Mouse (Mus musculus): ENCODE data around the gene Hils1. TPM values are rescaled to one million over a fixed set of nuclear protein-coding genes. Genes with fewer than 3 reads are reported as not detected.
"Not testable (repeated sequence)": the region's sequence is repeated elsewhere in the genome, so short reads cannot be mapped to it uniquely, and the experiment has no call there.

Hils1 gene
- polyA plus RNA-seq, 1 experiment: not detected

- Histone ChIP-seq H3K27ac (ENCODE audit: insufficient read depth, low read length) (no peak overlapping the region), H3K4me3 (ENCODE audit: insufficient read depth, low read length) (no peak overlapping the region), H3K4me1 (ENCODE audit: control insufficient read depth, insufficient read depth, low read length) (peaks cover 4% of the 10 kb centered on the region; the same call in 1 of the 2 replicates)
- TF ChIP-seq CTCF (IDR thresholded peaks at IDR 0.05; ENCODE audit: extremely low read depth, insufficient read depth, low read length) (no peak), POLR2A (IDR thresholded peaks at IDR 0.05; ENCODE audit: extremely low read depth, insufficient read depth, low read length) (no peak)
These were observed 40.0 kb downstream of the Hils1 start for GRCm38 (mm10) chr11:95007418-95007817.

- Histone ChIP-seq H3K27ac (ENCODE audit: insufficient read depth, low read length) (no peak overlapping the region), H3K4me1 (ENCODE audit: control insufficient read depth, insufficient read depth, low read length) (peaks cover 4% of the 10 kb centered on the region; the same call in 1 of the 2 replicates), H3K4me3 (ENCODE audit: insufficient read depth, low read length) (peak overlapping the region; percentile 50)
- TF ChIP-seq POLR2A (IDR thresholded peaks at IDR 0.05; ENCODE audit: extremely low read depth, insufficient read depth, low read length) (no peak), CTCF (IDR thresholded peaks at IDR 0.05; ENCODE audit: extremely low read depth, insufficient read depth, low read length) (no peak)
These were observed 41.6 kb downstream of the Hils1 start for GRCm38 (mm10) chr11:95008661-95009628.

- TF ChIP-seq CTCF (IDR thresholded peaks at IDR 0.05; ENCODE audit: extremely low read depth, insufficient read depth, low read length) (no peak), POLR2A (IDR thresholded peaks at IDR 0.05; ENCODE audit: extremely low read depth, insufficient read depth, low read length) (peak; percentile 46; the same call in 1 of the 2 replicates)
- H3K4me1 ChIP-seq (ENCODE audit: control insufficient read depth, insufficient read depth, low read length): peaks cover 4% of the 10 kb centered on the region; the same call in 1 of the 2 replicates
- H3K4me3 ChIP-seq (ENCODE audit: insufficient read depth, low read length): peak within 1 kb of the TSS; percentile 50
- H3K27ac ChIP-seq (ENCODE audit: insufficient read depth, low read length): no peak within 1 kb of the TSS
These were observed 42.2 kb downstream of the Hils1 start, which contains the start of gene Samd14 for GRCm38 (mm10) chr11:95009629-95010014. Samd14 (plus strand) TSS chr11:95009879.

GRCm38 (mm10) chr11:95010141-95010739 lies 42.8 kb downstream of the Hils1 start:
- Histone ChIP-seq H3K4me1 (ENCODE audit: control insufficient read depth, insufficient read depth, low read length) (peaks cover 4% of the 10 kb centered on the region; the same call in 1 of the 2 replicates), H3K4me3 (ENCODE audit: insufficient read depth, low read length) (peak overlapping the region; percentile 50), H3K27ac (ENCODE audit: insufficient read depth, low read length) (no peak overlapping the region)
- TF ChIP-seq CTCF (IDR thresholded peaks at IDR 0.05; ENCODE audit: extremely low read depth, insufficient read depth, low read length): no peak
- TF ChIP-seq POLR2A (IDR thresholded peaks at IDR 0.05; ENCODE audit: extremely low read depth, insufficient read depth, low read length): no peak

- H3K4me3 ChIP-seq (ENCODE audit: insufficient read depth, low read length): peak overlapping the region; percentile 50
- not testable (repeated sequence) for H3K4me1 ChIP-seq (ENCODE audit: control insufficient read depth, insufficient read depth, low read length); H3K27ac ChIP-seq (ENCODE audit: insufficient read depth, low read length)
These were observed 43.5 kb downstream of the Hils1 start for GRCm38 (mm10) chr11:95010841-95011403.

- TF ChIP-seq POLR2A (IDR thresholded peaks at IDR 0.05; ENCODE audit: extremely low read depth, insufficient read depth, low read length) (no peak), CTCF (IDR thresholded peaks at IDR 0.05; ENCODE audit: extremely low read depth, insufficient read depth, low read length) (no peak)
- H3K4me3 ChIP-seq (ENCODE audit: insufficient read depth, low read length): peak overlapping the region; percentile 50
- H3K27ac ChIP-seq (ENCODE audit: insufficient read depth, low read length): no peak overlapping the region
- peaks cover 4% of the 10 kb centered on the region; the same call in 1 of the 2 replicates for H3K4me1 ChIP-seq (ENCODE audit: control insufficient read depth, insufficient read depth, low read length)
These were observed 44.0 kb downstream of the Hils1 start for GRCm38 (mm10) chr11:95011416-95011815.

GRCm38 (mm10) chr11:95012075-95012474 lies 44.7 kb downstream of the Hils1 start:
- Histone ChIP-seq H3K27ac (ENCODE audit: insufficient read depth, low read length) (no peak overlapping the region), H3K4me1 (ENCODE audit: control insufficient read depth, insufficient read depth, low read length) (0 out of 2 replicates have a peak, but pooled peaks cover 1% of the 10 kb centered on the region), H3K4me3 (ENCODE audit: insufficient read depth, low read length) (no peak overlapping the region)
- TF ChIP-seq CTCF (IDR thresholded peaks at IDR 0.05; ENCODE audit: extremely low read depth, insufficient read depth, low read length) (no peak), POLR2A (IDR thresholded peaks at IDR 0.05; ENCODE audit: extremely low read depth, insufficient read depth, low read length) (no peak)

GRCm38 (mm10) chr11:95012487-95012886 lies 45.1 kb downstream of the Hils1 start:
- no peak overlapping the region for H3K4me3 ChIP-seq (ENCODE audit: insufficient read depth, low read length)
- TF ChIP-seq CTCF (IDR thresholded peaks at IDR 0.05; ENCODE audit: extremely low read depth, insufficient read depth, low read length) (no peak), POLR2A (IDR thresholded peaks at IDR 0.05; ENCODE audit: extremely low read depth, insufficient read depth, low read length) (no peak)
- no peak overlapping the region for H3K27ac ChIP-seq (ENCODE audit: insufficient read depth, low read length)
- H3K4me1 ChIP-seq (ENCODE audit: control insufficient read depth, insufficient read depth, low read length): 0 out of 2 replicates have a peak, but pooled peaks cover 1% of the 10 kb centered on the region

- no peak overlapping the region for H3K4me3 ChIP-seq (ENCODE audit: insufficient read depth, low read length)
- no peak for TF ChIP-seq CTCF (IDR thresholded peaks at IDR 0.05; ENCODE audit: extremely low read depth, insufficient read depth, low read length)
- no peak for TF ChIP-seq POLR2A (IDR thresholded peaks at IDR 0.05; ENCODE audit: extremely low read depth, insufficient read depth, low read length)
- H3K27ac ChIP-seq (ENCODE audit: insufficient read depth, low read length): no peak overlapping the region
- 0 out of 2 replicates have a peak, but pooled peaks cover 1% of the 10 kb centered on the region for H3K4me1 ChIP-seq (ENCODE audit: control insufficient read depth, insufficient read depth, low read length)
These were observed 48.1 kb downstream of the Hils1 start for GRCm38 (mm10) chr11:95015484-95015883.

Other genes starting within 250 kb of the Hils1 start
- 0.08 and 0.13 TPM in 2 replicates for gene Cdc34b, start 225.8 kb upstream of the Hils1 start, polyA plus RNA-seq (2012; rRNA removed)
- gene Tmem92, start 184.9 kb upstream of the Hils1 start, polyA plus RNA-seq (2012; rRNA removed): not detected in 2 replicates
- 4.3 and 4.9 TPM in 2 replicates for gene Col1a1, start 31.4 kb upstream of the Hils1 start, polyA plus RNA-seq (2012; rRNA removed)
- gene Sgca, start 8.7 kb downstream of the Hils1 start, polyA plus RNA-seq (2012; rRNA removed): 1.6 and 1.8 TPM in 2 replicates
- 284 and 326 TPM in 2 replicates for gene Ppp1r9b, start 23.4 kb downstream of the Hils1 start, polyA plus RNA-seq (2012; rRNA removed)
- gene Samd14, start 42.3 kb downstream of the Hils1 start, polyA plus RNA-seq (2012; rRNA removed): 17.8 and 18.0 TPM in 2 replicates
- gene Pdk2, start 73.8 kb downstream of the Hils1 start, polyA plus RNA-seq (2012; rRNA removed): 106 TPM in 2 replicates
- gene Itga3, start 109.2 kb downstream of the Hils1 start, polyA plus RNA-seq (2012; rRNA removed): 15.3 and 17.7 TPM in 2 replicates
- not detected in 2 replicates for gene Dlx3, start 152.5 kb downstream of the Hils1 start, polyA plus RNA-seq (2012; rRNA removed)
- 0.26 and 0.29 TPM in 2 replicates for gene Dlx4, start 178.7 kb downstream of the Hils1 start, polyA plus RNA-seq (2012; rRNA removed)